Mouse (Mus musculus) olfactory bulb, adult 2 months (tissue): Measurements from ENCODE around the gene Trnt1.

Source experiments
- CTCF ChIP-seq: fragments of 200-500 bp; IDR thresholded peaks from 2 replicates; pipeline ENCODE4 v1.5.1; 2012; ENCODE audit warnings: low read depth, mild to moderate bottlenecking, low read length, moderate library complexity; ENCODE audit not compliant: insufficient read depth
- POLR2A ChIP-seq: fragments of 200-500 bp; IDR thresholded peaks from 2 replicates; pipeline ENCODE4 v1.6.1; 2012; ENCODE audit warnings: mild to moderate bottlenecking, low read depth, low read length, moderate library complexity; ENCODE audit not compliant: insufficient read depth

DNA sequence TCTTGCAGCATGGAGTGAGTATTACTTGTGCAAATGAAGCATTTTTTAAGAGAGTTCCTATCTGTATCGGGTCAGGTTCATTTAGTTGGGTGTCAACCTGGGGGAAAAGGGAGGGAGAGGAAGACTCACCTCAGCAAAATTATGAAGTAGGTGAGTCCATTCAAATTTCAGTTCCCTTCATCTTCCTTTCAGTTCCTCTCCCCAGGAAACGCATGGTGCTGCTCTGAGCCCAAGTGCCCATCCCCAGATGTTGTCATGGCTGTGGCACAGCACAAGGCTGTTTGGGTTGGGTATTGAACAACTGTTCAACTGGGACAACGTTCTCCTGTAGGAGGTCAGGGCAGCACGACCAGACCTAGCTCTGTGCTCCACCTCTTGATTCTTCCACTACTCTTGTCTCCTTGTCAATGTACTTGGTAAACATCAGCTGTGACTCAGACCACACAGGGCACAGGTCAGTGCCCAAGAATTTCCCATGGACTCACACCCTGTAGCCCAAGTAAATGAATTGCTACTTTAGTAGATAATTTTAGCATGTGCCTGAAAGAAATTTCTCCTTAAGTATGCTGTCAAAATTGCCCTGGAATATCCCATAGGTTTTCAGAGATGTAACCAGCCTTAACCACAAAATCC, 39.1 kb upstream of the Trnt1 start:
- TF ChIP-seq POLR2A (no peak), CTCF (no peak)
